Mouse (Mus musculus): ENCODE data around the gene Uncx. TPM values are rescaled to one million over a fixed set of nuclear protein-coding genes. Genes with fewer than 3 reads are reported as not detected.
"Not testable (repeated sequence)": the region's sequence is repeated elsewhere in the genome, so short reads cannot be mapped to it uniquely, and the experiment has no call there.

Uncx gene
- polyA plus RNA-seq, 1 experiment from 2014 or later: 66.8 TPM

DNA sequence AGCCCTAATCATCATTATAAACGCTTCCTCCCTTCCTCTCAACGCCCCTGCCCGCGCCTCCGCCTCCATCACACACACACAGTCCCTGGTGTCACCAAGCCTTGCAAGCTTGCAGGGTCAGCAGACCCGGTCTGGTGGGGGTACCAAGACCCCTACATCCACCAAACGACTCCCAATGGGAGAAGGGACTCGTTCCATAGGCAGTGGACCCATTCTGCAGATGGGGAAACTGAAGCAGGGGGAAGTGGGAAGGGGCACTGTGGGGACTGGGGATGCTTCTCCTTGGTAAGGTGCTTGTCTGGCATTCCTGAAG lies 42.4 kb downstream of the Uncx start:
- Histone ChIP-seq H3K9me3 (ENCODE audit: control insufficient read depth, low read length) (no peaks in the 10 kb centered on the region), H3K9ac (ENCODE audit: low read depth, low read length) (no peak overlapping the region), H3K4me1 (replicated peaks; ENCODE audit: control insufficient read depth, insufficient read depth, low read length) (peaks cover 12% of the 10 kb centered on the region), H3K36me3 (ENCODE audit: control insufficient read depth, insufficient read depth, low read length) (no peaks in the 10 kb centered on the region), H3K27ac (ENCODE audit: low read depth, low read length) (peak overlapping the region; percentile 77; the same call in 1 of the 2 replicates), H3K4me2 (replicated peaks; ENCODE audit: low read depth, low read length) (peak overlapping the region; percentile 3; the same call in 1 of the 2 replicates), H3K27me3 (ENCODE audit: control insufficient read depth, insufficient read depth, low read length) (peaks cover 41% of the 10 kb centered on the region), H3K4me3 (ENCODE audit: low read depth, low read length) (no peak overlapping the region)
- ATAC-seq (ENCODE audit: low FRiP score): 0 out of 2 replicates have a peak, but pooled peaks have one; percentile 8
- DNase-seq (ENCODE audit: low spot score): no peak
- 7% methylated on average over 8 of the region's 8 CpGs for WGBS

DNA sequence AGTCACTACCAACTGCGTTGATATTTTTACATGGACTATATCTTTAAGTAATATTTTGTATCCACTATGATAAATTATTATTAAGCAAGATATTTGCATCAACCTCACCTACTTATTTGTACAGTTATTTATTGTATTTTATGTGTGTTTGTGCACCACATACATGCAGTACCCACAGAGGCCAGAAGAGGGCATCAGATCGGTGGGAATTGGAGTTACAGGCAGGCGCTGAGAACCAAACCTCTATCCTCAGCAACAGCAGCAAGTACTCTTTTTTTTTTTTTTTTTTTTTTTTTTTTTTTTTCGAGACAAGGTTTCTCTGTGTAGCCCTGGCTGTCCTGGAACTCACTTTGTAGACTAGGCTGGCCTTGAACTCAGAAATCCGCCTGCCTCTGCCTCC lies 44.2 kb downstream of the Uncx start:
- H3K4me3 ChIP-seq (ENCODE audit: low read depth, low read length); H3K4me2 ChIP-seq (replicated peaks; ENCODE audit: low read depth, low read length); ATAC-seq (ENCODE audit: low FRiP score); H3K9me3 ChIP-seq (ENCODE audit: control insufficient read depth, low read length); H3K9ac ChIP-seq (ENCODE audit: low read depth, low read length); H3K27ac ChIP-seq (ENCODE audit: low read depth, low read length); DNase-seq (ENCODE audit: low spot score); H3K4me1 ChIP-seq (replicated peaks; ENCODE audit: control insufficient read depth, insufficient read depth, low read length); H3K36me3 ChIP-seq (ENCODE audit: control insufficient read depth, insufficient read depth, low read length): not testable (repeated sequence)
- peaks cover 29% of the 10 kb centered on the region for H3K27me3 ChIP-seq (ENCODE audit: control insufficient read depth, insufficient read depth, low read length)
- WGBS: 81% methylated on average over 4 of the region's 5 CpGs

DNA sequence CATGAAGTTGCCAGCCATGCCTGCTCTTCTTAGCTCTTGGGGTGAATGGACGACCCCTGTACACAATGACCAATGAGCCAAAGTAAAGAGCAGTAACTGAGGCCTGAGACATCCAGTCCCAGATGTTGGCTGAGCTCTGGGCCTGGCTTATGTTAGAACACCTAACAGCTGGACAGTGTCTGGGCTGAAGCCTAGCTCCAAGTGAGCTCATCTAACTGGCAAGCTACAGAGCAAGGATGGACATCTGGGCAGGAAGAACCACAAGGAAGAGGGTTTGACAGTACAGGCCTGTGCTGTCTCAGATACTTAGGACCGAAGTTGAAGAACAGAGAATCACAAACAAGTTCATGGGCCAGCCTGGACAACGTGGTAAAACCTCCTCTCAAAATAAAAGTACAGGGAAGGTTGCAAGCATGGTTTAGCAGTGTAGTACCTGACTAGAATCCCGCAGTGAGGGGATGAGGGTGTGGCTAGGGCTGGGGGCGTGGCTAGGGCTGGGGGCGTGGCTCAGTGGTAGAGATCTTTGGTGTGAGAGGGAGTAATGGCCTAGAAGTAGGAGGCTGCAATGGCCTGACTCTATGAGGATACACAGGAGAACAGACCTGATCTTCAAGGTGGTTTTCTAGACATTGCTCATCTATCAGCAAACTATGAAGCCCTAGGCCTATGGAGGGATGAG lies 47.5 kb downstream of the Uncx start:
- not testable (repeated sequence) for H3K4me3 ChIP-seq (ENCODE audit: low read depth, low read length); H3K4me2 ChIP-seq (replicated peaks; ENCODE audit: low read depth, low read length); H3K4me1 ChIP-seq (replicated peaks; ENCODE audit: control insufficient read depth, insufficient read depth, low read length); H3K9me3 ChIP-seq (ENCODE audit: control insufficient read depth, low read length); H3K36me3 ChIP-seq (ENCODE audit: control insufficient read depth, insufficient read depth, low read length); H3K27ac ChIP-seq (ENCODE audit: low read depth, low read length); DNase-seq (ENCODE audit: low spot score); ATAC-seq (ENCODE audit: low FRiP score); H3K9ac ChIP-seq (ENCODE audit: low read depth, low read length)
- peaks cover 19% of the 10 kb centered on the region for H3K27me3 ChIP-seq (ENCODE audit: control insufficient read depth, insufficient read depth, low read length)
- WGBS: 47% methylated on average over 6 of the region's 6 CpGs

DNA sequence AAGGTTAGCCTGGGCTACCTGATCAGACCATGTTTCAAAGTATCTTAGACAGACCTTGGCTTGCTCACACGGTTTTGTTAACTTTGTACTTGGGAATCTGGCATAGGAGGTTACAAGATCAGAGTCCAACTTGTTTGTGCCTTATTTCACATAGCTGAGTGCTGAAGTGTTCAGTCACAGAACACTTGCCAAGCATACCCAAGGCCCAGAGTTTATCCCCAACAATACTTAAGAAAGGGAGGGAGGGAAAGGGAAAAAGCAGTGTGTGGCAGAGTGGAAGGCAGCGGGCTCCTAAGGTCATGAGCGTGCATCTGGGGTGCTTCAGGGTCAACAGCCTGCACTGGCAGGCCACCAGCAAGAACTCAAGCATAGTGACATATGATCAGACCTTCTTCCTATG lies 48.7 kb downstream of the Uncx start:
- Histone ChIP-seq H3K27me3 (ENCODE audit: control insufficient read depth, insufficient read depth, low read length) (peaks cover 22% of the 10 kb centered on the region; the same call in 1 of the 2 replicates), H3K9me3 (ENCODE audit: control insufficient read depth, low read length) (no peaks in the 10 kb centered on the region), H3K27ac (ENCODE audit: low read depth, low read length) (no peak overlapping the region), H3K36me3 (ENCODE audit: control insufficient read depth, insufficient read depth, low read length) (no peaks in the 10 kb centered on the region), H3K4me1 (replicated peaks; ENCODE audit: control insufficient read depth, insufficient read depth, low read length) (peaks cover 5% of the 10 kb centered on the region), H3K4me2 (replicated peaks; ENCODE audit: low read depth, low read length) (no peak overlapping the region), H3K9ac (ENCODE audit: low read depth, low read length) (no peak overlapping the region), H3K4me3 (ENCODE audit: low read depth, low read length) (no peak overlapping the region)
- WGBS: 80% methylated on average over 3 of the region's 3 CpGs
- no peak for ATAC-seq (ENCODE audit: low FRiP score)
- DNase-seq (ENCODE audit: low spot score): no peak

DNA sequence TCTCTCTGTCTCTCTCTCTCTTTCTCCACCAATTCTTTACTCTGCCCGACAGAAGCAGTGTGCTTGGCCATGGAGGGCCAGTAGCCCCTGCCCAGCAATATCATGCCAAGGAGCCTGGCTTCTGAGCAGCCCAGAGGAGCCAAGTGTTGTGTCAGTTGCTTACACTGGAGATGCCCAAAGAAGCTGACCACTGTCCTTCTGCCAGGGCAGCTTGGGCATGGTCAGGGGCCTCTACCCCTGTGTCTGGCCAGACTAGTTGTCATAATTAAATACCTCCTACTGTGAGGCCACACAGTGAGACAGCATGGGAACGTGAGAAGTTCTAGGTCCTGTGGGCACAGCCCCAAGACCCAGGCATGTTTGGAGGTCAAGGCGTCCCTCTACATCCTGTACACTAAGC lies 49.6 kb downstream of the Uncx start:
- H3K9ac ChIP-seq (ENCODE audit: low read depth, low read length): no peak overlapping the region
- peaks cover 5% of the 10 kb centered on the region for H3K4me1 ChIP-seq (replicated peaks; ENCODE audit: control insufficient read depth, insufficient read depth, low read length)
- no peak overlapping the region for H3K27ac ChIP-seq (ENCODE audit: low read depth, low read length)
- no peak overlapping the region for H3K4me3 ChIP-seq (ENCODE audit: low read depth, low read length)
- peaks cover 28% of the 10 kb centered on the region for H3K27me3 ChIP-seq (ENCODE audit: control insufficient read depth, insufficient read depth, low read length)
- no peaks in the 10 kb centered on the region for H3K36me3 ChIP-seq (ENCODE audit: control insufficient read depth, insufficient read depth, low read length)
- ATAC-seq (ENCODE audit: low FRiP score) (0 out of 2 replicates have a peak, but pooled peaks have one; percentile 43), DNase-seq (ENCODE audit: low spot score) (no peak)
- no peaks in the 10 kb centered on the region for H3K9me3 ChIP-seq (ENCODE audit: control insufficient read depth, low read length)
- WGBS: 57% methylated on average over 3 of the region's 3 CpGs
- no peak overlapping the region for H3K4me2 ChIP-seq (replicated peaks; ENCODE audit: low read depth, low read length)

DNA sequence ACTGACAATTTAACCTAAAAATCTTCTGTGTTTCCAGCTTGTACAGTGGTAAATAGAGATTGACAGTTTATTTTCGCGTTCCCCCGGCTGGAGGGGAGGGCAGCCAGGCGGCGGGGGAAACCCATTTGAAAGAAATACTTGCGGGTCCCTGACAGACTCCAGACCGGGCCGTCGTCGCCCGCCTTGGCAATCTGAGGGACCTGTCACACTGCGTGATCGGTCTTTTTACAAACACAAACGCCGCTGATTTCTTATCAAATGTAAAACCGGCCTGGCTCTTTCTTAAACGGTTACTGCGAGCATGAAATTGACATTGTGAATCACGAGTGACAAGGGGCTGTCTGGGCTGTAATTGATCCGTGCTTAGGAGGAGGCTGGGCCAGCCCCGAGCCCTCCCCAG lies 50.5 kb downstream of the Uncx start:
- no peak overlapping the region for H3K4me3 ChIP-seq (ENCODE audit: low read depth, low read length)
- ATAC-seq (ENCODE audit: low FRiP score): no peak
- no peak for DNase-seq (ENCODE audit: low spot score)
- H3K4me1 ChIP-seq (replicated peaks; ENCODE audit: control insufficient read depth, insufficient read depth, low read length): peaks cover 9% of the 10 kb centered on the region
- H3K9ac ChIP-seq (ENCODE audit: low read depth, low read length): no peak overlapping the region
- no peak overlapping the region for H3K4me2 ChIP-seq (replicated peaks; ENCODE audit: low read depth, low read length)
- H3K36me3 ChIP-seq (ENCODE audit: control insufficient read depth, insufficient read depth, low read length): no peaks in the 10 kb centered on the region
- WGBS: 11% methylated on average over 21 of the region's 21 CpGs
- H3K27ac ChIP-seq (ENCODE audit: low read depth, low read length): no peak overlapping the region; the same call in 1 of the 2 replicates
- H3K27me3 ChIP-seq (ENCODE audit: control insufficient read depth, insufficient read depth, low read length): peaks cover 37% of the 10 kb centered on the region
- no peaks in the 10 kb centered on the region for H3K9me3 ChIP-seq (ENCODE audit: control insufficient read depth, low read length)

DNA sequence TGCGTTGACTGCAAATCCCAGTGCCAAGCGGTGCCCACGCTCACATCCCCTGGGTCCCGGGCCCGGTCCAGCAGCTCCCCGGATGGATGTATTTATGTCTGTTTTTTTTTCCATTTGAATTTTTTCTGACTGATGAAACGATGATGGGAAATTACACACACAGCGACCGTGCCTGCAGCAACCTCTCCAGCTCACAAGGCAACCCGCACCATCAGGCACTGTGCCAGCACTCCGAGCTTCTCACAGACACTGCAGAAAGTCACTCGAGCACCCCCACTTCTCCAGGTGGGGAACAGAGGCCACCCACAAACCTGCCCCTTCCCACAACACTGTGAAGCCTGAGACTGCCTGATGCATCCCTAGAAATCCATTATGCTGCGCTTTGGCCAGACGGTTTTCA lies 51.7 kb downstream of the Uncx start:
- Histone ChIP-seq H3K36me3 (ENCODE audit: control insufficient read depth, insufficient read depth, low read length) (no peaks in the 10 kb centered on the region), H3K9me3 (ENCODE audit: control insufficient read depth, low read length) (no peaks in the 10 kb centered on the region), H3K4me3 (ENCODE audit: low read depth, low read length) (no peak overlapping the region), H3K9ac (ENCODE audit: low read depth, low read length) (no peak overlapping the region), H3K27me3 (ENCODE audit: control insufficient read depth, insufficient read depth, low read length) (peaks cover 40% of the 10 kb centered on the region), H3K4me1 (replicated peaks; ENCODE audit: control insufficient read depth, insufficient read depth, low read length) (peaks cover 9% of the 10 kb centered on the region), H3K27ac (ENCODE audit: low read depth, low read length) (no peak overlapping the region), H3K4me2 (replicated peaks; ENCODE audit: low read depth, low read length) (no peak overlapping the region)
- 83% methylated on average over 14 of the region's 14 CpGs for WGBS
- ATAC-seq (ENCODE audit: low FRiP score): no peak
- no peak for DNase-seq (ENCODE audit: low spot score)

Other genes with a start within 250 kb of the Uncx start
- 2.1 and 4.0 TPM in 2 replicates for gene Adap1, start 217.9 kb upstream of the Uncx start, polyA plus RNA-seq (2014; fragmentation: Nextera tagmentation; extraction: Ambion mirVana)
- gene Cox19, start 192.1 kb upstream of the Uncx start, polyA plus RNA-seq (2014; fragmentation: Nextera tagmentation; extraction: Ambion mirVana): 127 and 129 TPM in 2 replicates
- not detected in 2 replicates for gene Cyp2w1, start 190.9 kb upstream of the Uncx start, polyA plus RNA-seq (2014; fragmentation: Nextera tagmentation; extraction: Ambion mirVana)
- 1.8 TPM in 2 replicates for gene Gpr146, start 165.8 kb upstream of the Uncx start, polyA plus RNA-seq (2014; fragmentation: Nextera tagmentation; extraction: Ambion mirVana)
- 0.11 and 0.32 TPM in 2 replicates for gene C130050O18Rik, start 138.2 kb upstream of the Uncx start, polyA plus RNA-seq (2014; fragmentation: Nextera tagmentation; extraction: Ambion mirVana)
- 2.0 and 2.4 TPM in 2 replicates for gene Gper1, start 120.3 kb upstream of the Uncx start, polyA plus RNA-seq (2014; fragmentation: Nextera tagmentation; extraction: Ambion mirVana)
- gene 3110082I17Rik, start 83.0 kb upstream of the Uncx start, polyA plus RNA-seq (2014; fragmentation: Nextera tagmentation; extraction: Ambion mirVana): 29.2 and 31.2 TPM in 2 replicates
- 6.7 and 8.4 TPM in 2 replicates for gene Zfand2a, start 58.9 kb upstream of the Uncx start, polyA plus RNA-seq (2014; fragmentation: Nextera tagmentation; extraction: Ambion mirVana)
- 4.0 and 4.9 TPM in 2 replicates for gene Micall2, start 192.8 kb downstream of the Uncx start, polyA plus RNA-seq (2014; fragmentation: Nextera tagmentation; extraction: Ambion mirVana)
- 26.3 and 28.3 TPM in 2 replicates for gene Ints1, start 232.2 kb downstream of the Uncx start, polyA plus RNA-seq (2014; fragmentation: Nextera tagmentation; extraction: Ambion mirVana)
- gene Mafk, start 248.0 kb downstream of the Uncx start, polyA plus RNA-seq (2014; fragmentation: Nextera tagmentation; extraction: Ambion mirVana): 5.2 and 6.3 TPM in 2 replicates